Mouse (Mus musculus) granulocyte monocyte progenitor cell, adult 5-6 weeks (primary cell): ENCODE measurements at regions not wholly inside any gene's neighbourhood (a gene's known extent, or its start where the extent isn't known, plus 50 kb on each side); places are given as distances from the start of the nearest gene placed in this dataset.

ENCODE experiments used
- ATAC-seq: replicated peaks from 2 replicates; pipeline ENCODE4 v1.8.0; 2016; ENCODE audit warnings: mild to moderate bottlenecking, moderate TSS enrichment, inconsistent platforms; ENCODE audit not compliant: poor library complexity, severe bottlenecking

- peak; percentile 79 for ATAC-seq
These were observed 187.9 kb upstream of the Il12b start for GRCm38 (mm10) chr11:44211871-44212441.

- no peak for ATAC-seq
These were observed 185.8 kb upstream of the Il12b start for GRCm38 (mm10) chr11:44214095-44214494.

GRCm38 (mm10) chr11:44216346-44216745 lies 183.5 kb upstream of the Il12b start:
- no peak for ATAC-seq

- ATAC-seq = no peak
These were observed 179.9 kb upstream of the Il12b start for GRCm38 (mm10) chr11:44219971-44220370.

GRCm38 (mm10) chr11:44229996-44230395 lies 169.9 kb upstream of the Il12b start:
- no peak for ATAC-seq

GRCm38 (mm10) chr11:44235456-44235855 lies 164.4 kb upstream of the Il12b start:
- no peak for ATAC-seq

- ATAC-seq = no peak
These were observed 161.8 kb upstream of the Il12b start for GRCm38 (mm10) chr11:44238051-44238450.

- no peak for ATAC-seq
These were observed 161.3 kb upstream of the Il12b start for GRCm38 (mm10) chr11:44238598-44238997.

- no peak for ATAC-seq
These were observed 156.7 kb upstream of the Il12b start for GRCm38 (mm10) chr11:44243184-44243583.

- ATAC-seq = no peak
These were observed 148.0 kb upstream of the Il12b start for GRCm38 (mm10) chr11:44251821-44252220.

- no peak for ATAC-seq
These were observed 139.3 kb upstream of the Il12b start for GRCm38 (mm10) chr11:44260376-44261111.

GRCm38 (mm10) chr11:44261657-44262056 lies 138.2 kb upstream of the Il12b start:
- ATAC-seq = no peak

- ATAC-seq = no peak
These were observed 137.3 kb upstream of the Il12b start for GRCm38 (mm10) chr11:44262571-44262970.

- ATAC-seq = no peak
These were observed 127.6 kb upstream of the Il12b start for GRCm38 (mm10) chr11:44272268-44272667.

GRCm38 (mm10) chr11:44278521-44279208 lies 121.2 kb upstream of the Il12b start:
- ATAC-seq = no peak

GRCm38 (mm10) chr11:44285961-44286360 lies 113.9 kb upstream of the Il12b start:
- no peak for ATAC-seq

GRCm38 (mm10) chr11:44288825-44289224 lies 111.0 kb upstream of the Il12b start:
- no peak for ATAC-seq

GRCm38 (mm10) chr11:44303786-44304185 lies 96.1 kb upstream of the Il12b start:
- ATAC-seq = no peak

GRCm38 (mm10) chr11:44316061-44316460 lies 83.8 kb upstream of the Il12b start:
- no peak for ATAC-seq

- ATAC-seq = no peak
These were observed 80.7 kb upstream of the Il12b start for GRCm38 (mm10) chr11:44319136-44319535.

- ATAC-seq = no peak
These were observed 76.5 kb upstream of the Il12b start for GRCm38 (mm10) chr11:44323314-44323713.

GRCm38 (mm10) chr11:44325066-44325465 lies 74.8 kb upstream of the Il12b start:
- no peak for ATAC-seq
